Mouse (Mus musculus): ENCODE measurements around the gene Grsf1. TPM values are rescaled to one million over a fixed set of nuclear protein-coding genes. Genes with fewer than 3 reads are reported as not detected.

The Grsf1 gene
- polyA plus RNA-seq, 1 experiment from 2014 or later: 69.1 TPM

DNA sequence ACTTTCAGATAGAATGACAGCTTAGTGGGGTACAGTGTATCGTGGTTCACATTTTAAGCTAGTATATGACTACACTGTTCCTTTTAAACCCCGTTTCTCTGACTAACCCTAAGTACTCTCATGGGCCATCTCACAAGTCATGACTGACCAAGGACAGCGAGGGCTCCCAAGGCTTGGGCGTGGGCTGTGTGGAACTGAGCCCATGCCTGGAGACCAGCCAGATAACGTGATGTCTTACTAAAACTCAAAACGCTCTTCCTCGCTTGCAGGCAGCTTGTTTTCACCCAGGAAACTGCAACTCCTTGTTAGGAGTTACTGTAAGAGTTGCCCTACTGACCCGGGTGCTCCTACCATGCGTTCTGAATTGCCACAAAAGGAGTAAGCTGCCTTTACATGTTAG, 32.5 kb downstream of the Grsf1 start:
- 92% methylated on average over 9 of the region's 9 CpGs for WGBS
- no peaks in the 10 kb centered on the region for H3K9me3 ChIP-seq
- H3K4me1 ChIP-seq: no peaks in the 10 kb centered on the region
- H3K27me3 ChIP-seq (replicated peaks; ENCODE audit: low read depth, poor library complexity, severe bottlenecking): no peaks in the 10 kb centered on the region
- no peak for DNase-seq (ENCODE audit: low spot score)
- H3K4me3 ChIP-seq: no peak overlapping the region
- H3K27ac ChIP-seq (replicated peaks): no peak overlapping the region
- H3K36me3 ChIP-seq (replicated peaks): peaks cover 91% of the 10 kb centered on the region

GRCm38 (mm10) chr5:88642786-88643185, 33.2 kb downstream of the Grsf1 start:
- H3K27ac ChIP-seq (replicated peaks): no peak overlapping the region
- H3K9me3 ChIP-seq: no peaks in the 10 kb centered on the region
- DNase-seq (ENCODE audit: low spot score): no peak
- 84% methylated on average over 9 of the region's 9 CpGs for WGBS
- H3K4me3 ChIP-seq: no peak overlapping the region
- H3K27me3 ChIP-seq (replicated peaks; ENCODE audit: low read depth, poor library complexity, severe bottlenecking): no peaks in the 10 kb centered on the region
- peaks cover 89% of the 10 kb centered on the region for H3K36me3 ChIP-seq (replicated peaks)
- no peaks in the 10 kb centered on the region for H3K4me1 ChIP-seq

- DNase-seq (ENCODE audit: low spot score): no peak
- H3K9me3 ChIP-seq: no peaks in the 10 kb centered on the region
Observed at GRCm38 (mm10) chr5:88634076-88634475, 41.9 kb downstream of the Grsf1 start.

DNA sequence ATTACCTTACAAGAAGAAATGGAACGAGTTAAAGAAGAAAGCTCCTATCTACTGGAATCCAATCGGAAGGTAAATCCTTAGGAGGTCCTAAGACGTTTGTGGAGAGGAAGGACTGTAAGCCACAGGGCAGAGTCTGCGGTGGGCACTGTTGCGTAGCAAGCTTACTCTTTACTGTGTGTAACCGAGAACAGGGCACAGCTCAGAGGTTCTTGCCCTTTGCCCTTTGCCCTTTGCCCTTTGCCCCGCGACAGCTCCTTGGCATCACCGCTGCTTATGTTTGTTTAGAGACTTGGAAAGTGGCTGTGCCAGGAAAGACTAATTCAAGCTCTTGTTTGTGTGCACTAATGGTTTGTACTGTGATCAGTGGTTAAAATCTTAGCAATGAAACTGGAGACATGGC, 43.5 kb downstream of the Grsf1 start:
- H3K4me3 ChIP-seq: no peak overlapping the region
- no peaks in the 10 kb centered on the region for H3K4me1 ChIP-seq
- DNase-seq (ENCODE audit: low spot score): no peak
- H3K27ac ChIP-seq (replicated peaks): no peak overlapping the region
- no peaks in the 10 kb centered on the region for H3K27me3 ChIP-seq (replicated peaks; ENCODE audit: low read depth, poor library complexity, severe bottlenecking)
- H3K9me3 ChIP-seq: no peaks in the 10 kb centered on the region
- WGBS: 67% methylated on average over 9 of the region's 9 CpGs
- peaks cover 79% of the 10 kb centered on the region for H3K36me3 ChIP-seq (replicated peaks)

More at GRCm38 (mm10) chr5:88634076-88634475, 41.9 kb downstream of the Grsf1 start:
- H3K36me3 ChIP-seq (replicated peaks): peaks cover 76% of the 10 kb centered on the region
- no peaks in the 10 kb centered on the region for H3K27me3 ChIP-seq (replicated peaks; ENCODE audit: low read depth, poor library complexity, severe bottlenecking)
- WGBS: 84% methylated on average over 5 of the region's 5 CpGs
- no peak overlapping the region for H3K4me3 ChIP-seq
- H3K4me1 ChIP-seq: no peaks in the 10 kb centered on the region
- no peak overlapping the region for H3K27ac ChIP-seq (replicated peaks)

- Histone ChIP-seq H3K4me1 (no peaks in the 10 kb centered on the region), H3K4me3 (no peak overlapping the region), H3K36me3 (replicated peaks) (peaks cover 74% of the 10 kb centered on the region), H3K27ac (replicated peaks) (no peak overlapping the region), H3K9me3 (no peaks in the 10 kb centered on the region), H3K27me3 (replicated peaks; ENCODE audit: low read depth, poor library complexity, severe bottlenecking) (no peaks in the 10 kb centered on the region)
- WGBS: 86% methylated on average over 5 of the region's 5 CpGs
- DNase-seq (ENCODE audit: low spot score): no peak
Observed at GRCm38 (mm10) chr5:88631545-88631944, 44.4 kb downstream of the Grsf1 start.

DNA sequence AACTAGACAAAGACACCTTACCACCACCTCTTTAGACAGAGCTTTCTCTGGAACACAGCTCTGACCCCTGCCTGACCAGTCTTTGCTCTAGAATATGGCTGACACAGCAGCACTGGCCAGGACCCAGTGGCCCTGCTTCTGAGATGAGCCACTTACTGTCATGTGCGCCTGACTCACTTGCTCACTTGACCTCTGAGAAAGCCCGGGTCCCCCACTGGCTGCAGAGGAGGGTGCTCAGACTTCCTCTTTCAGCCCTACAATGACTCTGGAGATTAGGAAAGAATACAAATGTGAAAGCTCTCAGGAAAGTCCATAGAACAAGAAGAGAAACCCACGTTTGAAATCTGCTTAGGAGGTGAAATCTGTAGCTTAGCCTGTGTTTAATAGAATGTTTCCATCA, 45.1 kb downstream of the Grsf1 start:
- no peak overlapping the region for H3K27ac ChIP-seq (replicated peaks)
- H3K4me1 ChIP-seq: no peaks in the 10 kb centered on the region
- no peaks in the 10 kb centered on the region for H3K9me3 ChIP-seq
- H3K27me3 ChIP-seq (replicated peaks; ENCODE audit: low read depth, poor library complexity, severe bottlenecking): no peaks in the 10 kb centered on the region
- 71% methylated on average over 3 of the region's 3 CpGs for WGBS
- DNase-seq (ENCODE audit: low spot score): no peak
- H3K4me3 ChIP-seq: no peak overlapping the region
- peaks cover 76% of the 10 kb centered on the region for H3K36me3 ChIP-seq (replicated peaks)

DNA sequence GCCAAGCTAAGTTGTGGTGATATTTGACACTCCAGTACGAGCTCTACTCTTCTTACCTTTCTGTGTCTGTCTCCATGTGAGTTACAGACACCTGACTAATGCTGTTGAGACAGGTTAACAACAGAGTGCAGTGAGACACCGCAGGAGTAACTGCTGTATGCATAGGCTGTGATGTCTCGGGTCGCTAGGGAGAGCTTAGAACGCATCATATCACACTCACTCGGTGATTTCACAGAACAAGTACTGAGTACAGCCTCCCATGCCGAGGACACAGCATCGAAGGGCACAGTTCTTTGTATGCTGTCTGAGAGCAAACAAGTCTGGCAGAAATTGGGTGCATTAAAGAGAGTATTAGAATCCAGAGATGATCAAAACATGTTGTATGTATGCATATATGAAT, 46.0 kb downstream of the Grsf1 start:
- Histone ChIP-seq H3K4me1 (no peaks in the 10 kb centered on the region), H3K27me3 (replicated peaks; ENCODE audit: low read depth, poor library complexity, severe bottlenecking) (no peaks in the 10 kb centered on the region), H3K27ac (replicated peaks) (no peak overlapping the region), H3K9me3 (no peaks in the 10 kb centered on the region), H3K36me3 (replicated peaks) (peaks cover 67% of the 10 kb centered on the region), H3K4me3 (no peak overlapping the region)
- 92% methylated on average over 8 of the region's 8 CpGs for WGBS
- no peak for DNase-seq (ENCODE audit: low spot score)

DNA sequence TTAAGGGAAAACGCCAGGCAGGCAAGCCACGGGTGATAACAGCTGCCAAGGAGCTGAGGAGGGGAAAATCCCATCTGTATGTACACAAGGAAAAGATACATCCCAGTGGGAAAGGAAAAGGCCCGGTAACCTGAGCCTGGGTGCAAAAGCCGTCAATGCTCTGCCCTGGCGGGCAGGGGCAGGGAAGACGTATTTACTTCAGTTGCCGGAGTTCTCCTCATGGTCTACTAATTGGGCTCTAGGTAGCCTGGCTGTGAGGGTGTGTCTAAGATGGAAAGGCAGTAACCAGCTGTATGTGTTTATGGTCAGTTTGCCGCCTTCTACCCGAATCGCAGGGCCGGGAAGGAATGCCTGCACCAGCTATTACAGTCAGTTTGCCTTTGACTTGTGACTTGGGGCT, 46.8 kb downstream of the Grsf1 start:
- DNase-seq (ENCODE audit: low spot score): no peak
- Histone ChIP-seq H3K36me3 (replicated peaks) (peaks cover 61% of the 10 kb centered on the region), H3K9me3 (no peaks in the 10 kb centered on the region), H3K4me1 (no peaks in the 10 kb centered on the region), H3K4me3 (no peak overlapping the region), H3K27ac (replicated peaks) (no peak overlapping the region), H3K27me3 (replicated peaks; ENCODE audit: low read depth, poor library complexity, severe bottlenecking) (no peaks in the 10 kb centered on the region)
- WGBS: 80% methylated on average over 11 of the region's 11 CpGs

GRCm38 (mm10) chr5:88627545-88627944, 48.4 kb downstream of the Grsf1 start:
- no peaks in the 10 kb centered on the region for H3K27me3 ChIP-seq (replicated peaks; ENCODE audit: low read depth, poor library complexity, severe bottlenecking)
- WGBS: 93% methylated on average over 4 of the region's 4 CpGs
- H3K36me3 ChIP-seq (replicated peaks): peaks cover 51% of the 10 kb centered on the region
- H3K4me3 ChIP-seq: no peak overlapping the region
- no peak for DNase-seq (ENCODE audit: low spot score)
- no peaks in the 10 kb centered on the region for H3K4me1 ChIP-seq
- H3K9me3 ChIP-seq: no peaks in the 10 kb centered on the region
- H3K27ac ChIP-seq (replicated peaks): no peak overlapping the region

DNA sequence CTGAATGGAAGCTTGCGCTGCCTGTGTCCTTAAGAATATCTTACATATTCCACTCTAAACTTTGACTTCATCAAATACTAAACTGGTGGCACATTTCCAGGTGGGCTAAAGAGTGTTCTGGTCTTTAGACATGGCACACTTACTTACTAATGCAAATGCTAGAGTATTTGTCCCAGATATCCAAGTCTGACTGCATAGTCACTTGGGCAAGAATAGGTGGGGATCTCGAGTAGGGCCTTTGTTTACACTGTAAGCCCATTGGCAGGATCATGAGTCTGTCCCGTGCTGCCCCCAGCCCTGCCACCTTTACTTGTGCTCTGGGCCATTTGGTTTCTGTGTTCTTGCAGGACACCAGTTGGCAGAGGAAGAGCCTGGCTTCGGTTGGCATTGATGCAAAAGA, 59.0 kb downstream of the Grsf1 start:
- WGBS: 81% methylated on average over 4 of the region's 4 CpGs

DNA sequence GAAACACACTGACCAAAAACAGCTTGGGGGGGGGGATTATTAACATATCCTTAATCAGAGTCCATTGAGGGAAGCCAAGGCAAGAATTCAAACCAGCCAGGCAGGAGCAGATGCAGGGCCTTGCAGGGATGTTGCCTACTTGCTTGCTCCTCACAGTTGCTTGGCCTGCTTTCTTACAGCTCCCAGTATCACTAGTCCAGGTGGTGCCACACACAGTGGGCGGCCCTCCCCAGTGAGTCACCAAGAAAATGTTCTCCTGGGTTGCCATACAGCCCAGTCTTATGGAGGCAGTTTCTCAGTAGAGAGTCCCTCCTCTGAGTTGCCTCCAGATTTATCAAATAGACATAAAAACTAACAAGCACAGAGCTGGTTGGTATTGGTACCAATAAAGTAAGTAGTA, 61.8 kb downstream of the Grsf1 start:
- peaks cover 62% of the 10 kb centered on the region for H3K36me3 ChIP-seq (replicated peaks)
- H3K4me1 ChIP-seq: no peaks in the 10 kb centered on the region
- H3K27ac ChIP-seq (replicated peaks): no peak overlapping the region
- no peaks in the 10 kb centered on the region for H3K9me3 ChIP-seq
- no peak for DNase-seq (ENCODE audit: low spot score)
- H3K4me3 ChIP-seq: no peak overlapping the region
- 93% methylated on average over 1 of the region's 1 CpGs for WGBS
- no peaks in the 10 kb centered on the region for H3K27me3 ChIP-seq (replicated peaks; ENCODE audit: low read depth, poor library complexity, severe bottlenecking)

More for the DNA sequence above, 59.0 kb downstream of the Grsf1 start:
- no peak for DNase-seq (ENCODE audit: low spot score)
- no peaks in the 10 kb centered on the region for H3K4me1 ChIP-seq
- H3K4me3 ChIP-seq: no peak overlapping the region
- H3K36me3 ChIP-seq (replicated peaks): peaks cover 79% of the 10 kb centered on the region
- no peaks in the 10 kb centered on the region for H3K27me3 ChIP-seq (replicated peaks; ENCODE audit: low read depth, poor library complexity, severe bottlenecking)
- no peaks in the 10 kb centered on the region for H3K9me3 ChIP-seq
- no peak overlapping the region for H3K27ac ChIP-seq (replicated peaks)

Other genes starting within 250 kb of the Grsf1 start
- gene Ambn, start 220.2 kb downstream of the Grsf1 start, polyA plus RNA-seq (2016; fragmentation: Nextera tagmentation; extraction: Ambion mirVana): not detected in 2 replicates
- gene Enam, start 188.2 kb downstream of the Grsf1 start, polyA plus RNA-seq (2016; fragmentation: Nextera tagmentation; extraction: Ambion mirVana): not detected in 2 replicates
- 0.14 TPM in 1 of 2 replicates, not detected in the other for gene Jchain, start 148.3 kb downstream of the Grsf1 start, polyA plus RNA-seq (2016; fragmentation: Nextera tagmentation; extraction: Ambion mirVana)
- gene Utp3, start 121.7 kb downstream of the Grsf1 start, polyA plus RNA-seq (2016; fragmentation: Nextera tagmentation; extraction: Ambion mirVana): 87.5 and 88.2 TPM in 2 replicates
- gene Rufy3, start 111.1 kb downstream of the Grsf1 start, polyA plus RNA-seq (2016; fragmentation: Nextera tagmentation; extraction: Ambion mirVana): 28.1 and 28.3 TPM in 2 replicates
- gene Mob1b, start 44.7 kb upstream of the Grsf1 start, polyA plus RNA-seq (2016; fragmentation: Nextera tagmentation; extraction: Ambion mirVana): 12.5 and 13.2 TPM in 2 replicates
- gene Dck, start 88.8 kb upstream of the Grsf1 start, polyA plus RNA-seq (2016; fragmentation: Nextera tagmentation; extraction: Ambion mirVana): 93.2 and 97.1 TPM in 2 replicates
- 1.7 TPM in 2 replicates for gene Slc4a4, start 210.6 kb upstream of the Grsf1 start, polyA plus RNA-seq (2016; fragmentation: Nextera tagmentation; extraction: Ambion mirVana)

Measured in embryonic facial prominence, embryonic 10.5 days (tissue).